15 mouse cellular contexts compared by ENCODE assay signal in genomic region chr2:20952716-20953115, GRCm38 (mm10).
"Had no signal": no experiment of that assay in that cellular context is flagged by ENCODE, and none has a peak within 500 bp of the region (broad histone marks: within the 10 kb centered on the region; RNA-seq: fewer than 3 reads in every experiment).

No protein-coding gene starts in this region.

- H3K9ac ChIP-seq: kidney, embryonic 15.5 days; limb, embryonic 15.5 days; liver, embryonic 12.5 days; lung, embryonic 14.5 days; midbrain, embryonic 15.5 days; neural tube, embryonic 15.5 days had no signal

- H3K36me3 ChIP-seq: kidney, embryonic 15.5 days; limb, embryonic 15.5 days; liver, embryonic 12.5 days; midbrain, embryonic 15.5 days; neural tube, embryonic 15.5 days had no signal

- H3K4me2 ChIP-seq: kidney, embryonic 15.5 days; limb, embryonic 15.5 days; liver, embryonic 12.5 days; lung, embryonic 14.5 days; midbrain, embryonic 11.5 days; midbrain, embryonic 15.5 days; neural tube, embryonic 15.5 days had no signal

- H3K27ac ChIP-seq: kidney, embryonic 15.5 days; limb, embryonic 15.5 days; liver, embryonic 12.5 days; midbrain, embryonic 15.5 days; neural tube, embryonic 15.5 days had no signal

- H3K27me3 ChIP-seq: kidney, embryonic 15.5 days; limb, embryonic 15.5 days; liver, embryonic 12.5 days; midbrain, embryonic 15.5 days; neural tube, embryonic 15.5 days had no signal

- H3K9me3 ChIP-seq: kidney, embryonic 15.5 days; limb, embryonic 15.5 days; liver, embryonic 12.5 days; midbrain, embryonic 15.5 days; neural tube, embryonic 15.5 days had no signal

- H3K4me1 ChIP-seq: limb, embryonic 15.5 days had no signal

- ATAC-seq: liver, embryonic 12.5 days; midbrain, embryonic 15.5 days had no signal

- H3K4me3 ChIP-seq: kidney, embryonic 15.5 days; limb, embryonic 15.5 days; liver, embryonic 12.5 days; midbrain, embryonic 15.5 days; neural tube, embryonic 15.5 days had no signal

- DNase-seq: kidney, adult 11 months; kidney, postnatal 14 days; lung, embryonic 14.5 days; lung, postnatal 10 days; lung, postnatal 4 days; right cerebral cortex, postnatal 4 days; spleen, adult 18-20 months; thymus, adult 18-20 months; thymus, postnatal 14 days had no signal
